Mouse (Mus musculus) thymus, adult 2 months (tissue): ENCODE measurements around the gene Gm1673.

ENCODE experiments used
- CTCF ChIP-seq: fragments of 200-500 bp; IDR thresholded peaks from 2 replicates; pipeline ENCODE4 v1.5.1; 2012; ENCODE audit warnings: mild to moderate bottlenecking, control low read depth, low read length, moderate library complexity, borderline replicate concordance; ENCODE audit not compliant: control insufficient read depth, poor library complexity, insufficient read depth; ENCODE audit errors: extremely low read depth
- POLR2A ChIP-seq: fragments of 200-500 bp; IDR thresholded peaks from 2 replicates; pipeline ENCODE4 v1.6.1; 2012; ENCODE audit warnings: mild to moderate bottlenecking, low read length, control low read depth, moderate library complexity; ENCODE audit not compliant: control insufficient read depth, poor library complexity, insufficient read depth; ENCODE audit errors: extremely low read depth

DNA sequence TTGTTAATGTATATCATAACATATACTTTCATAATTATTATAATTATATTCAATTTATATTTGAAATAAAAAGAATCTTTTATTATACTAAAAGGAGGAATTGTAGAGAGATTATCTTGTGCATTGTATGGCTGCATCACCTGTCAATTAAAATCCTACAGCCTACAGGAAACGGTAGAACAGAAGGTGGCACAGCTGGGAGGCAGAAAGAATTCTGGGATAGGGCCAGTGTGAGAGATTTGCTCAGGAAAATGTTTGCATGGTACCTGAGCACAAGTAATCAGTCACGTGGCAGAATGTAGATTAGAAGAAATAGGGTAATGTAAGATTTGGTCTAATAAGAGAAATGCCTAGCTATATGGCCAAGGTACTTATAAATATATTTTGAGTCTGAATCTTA is 8.5 kb upstream of the Gm1673 start:
- no peak for TF ChIP-seq CTCF
- TF ChIP-seq POLR2A: no peak
